Mouse (Mus musculus) spleen, adult 2 months (tissue): ENCODE results near the gene Ccdc69. TPM values are rescaled to one million over a fixed set of nuclear protein-coding genes. Genes with fewer than 3 reads are reported as not detected.

Experiments
- DNase-seq, 2 experiments: peaks; one replicate each; pipeline versions ENCODE4 v3.0.0 to v3.0.0-alpha.2; 2012 to 2021; ENCODE audit warnings: low spot score in 2 of 2, low read depth in 1 of 2
- H3K27ac ChIP-seq: fragments of 200-500 bp; 2 replicates; pipeline ENCODE4 v1.5.1; 2012; ENCODE audit warnings: low read length, inconsistent platforms; ENCODE audit not compliant: insufficient read depth
- H3K27me3 ChIP-seq: fragments of 200-500 bp; 2 replicates; pipeline ENCODE4 v1.6.1; 2012; ENCODE audit warnings: mild to moderate bottlenecking, moderate library complexity, low read length, inconsistent platforms; ENCODE audit not compliant: control insufficient read depth, insufficient read depth
- H3K36me3 ChIP-seq: fragments of 200-500 bp; 2 replicates; pipeline ENCODE4 v1.6.1; 2012; ENCODE audit warnings: mild to moderate bottlenecking, low read length, inconsistent platforms; ENCODE audit not compliant: control insufficient read depth, insufficient read depth
- H3K4me1 ChIP-seq: fragments of 200-500 bp; 2 replicates; pipeline ENCODE4 v1.6.1; 2011; ENCODE audit warnings: inconsistent platforms; ENCODE audit not compliant: control insufficient read depth, insufficient read depth, insufficient read length
- H3K4me3 ChIP-seq: fragments of 200-500 bp; 2 replicates; pipeline ENCODE4 v1.5.1; 2011; ENCODE audit warnings: mild to moderate bottlenecking, inconsistent platforms; ENCODE audit not compliant: insufficient read depth, insufficient read length; ENCODE audit errors: extremely low read depth
- CTCF ChIP-seq: fragments of 200-500 bp; IDR thresholded peaks from 2 replicates; pipeline ENCODE4 v1.5.1; 2011; ENCODE audit warnings: mild to moderate bottlenecking, inconsistent platforms; ENCODE audit not compliant: insufficient read depth, insufficient read length, insufficient replicate concordance; ENCODE audit errors: extremely low read depth
- POLR2A ChIP-seq: fragments of 200-500 bp; IDR thresholded peaks from 2 replicates; pipeline ENCODE4 v1.6.1; 2011; ENCODE audit warnings: low read depth, low read length, inconsistent platforms
- WGBS: fragments of 180-500 bp; shearing (Covaris S2); methylation state at CpG from one replicate; pipeline ENCODE4 v1.1.7; 2018; 5-methylcytosine and 5-hydroxymethylcytosine counted together
- polyA plus RNA-seq: library from polyadenylated mRNA; depleted of rRNA; stranded (reverse); fragments of >200 nt; gene quantifications from 2 replicates; pipeline ENCODE4 v1.2.3, GENCODE M21; 2012; rRNA removed

The Ccdc69 gene
- polyA plus RNA-seq: 8.9 and 10.6 TPM in 2 replicates

- H3K27ac ChIP-seq: peak within 1 kb of the TSS; percentile 92
- H3K4me1 ChIP-seq: peaks cover 30% of the 10 kb centered on the region
- TF ChIP-seq CTCF (no peak), POLR2A (peak; percentile 57)
- DNase-seq: peak in 1 of 2 experiments; percentile 66
- H3K36me3 ChIP-seq: no peaks in the 10 kb centered on the region
- peak within 1 kb of the TSS; percentile 90 for H3K4me3 ChIP-seq
- WGBS: under 1% methylated on average over 50 of the region's 50 CpGs
- no peaks in the 10 kb centered on the region for H3K27me3 ChIP-seq
Measured at GRCm38 (mm10) chr11:55077331-55078231, at the start of gene Ccdc69. TSS of gene Ccdc69 (minus strand) at chr11:55078131.

- WGBS: 81% methylated on average over 3 of the region's 3 CpGs
- no peak overlapping the region for H3K4me3 ChIP-seq
- no peak for DNase-seq
Measured at GRCm38 (mm10) chr11:55126663-55127062, 48.7 kb upstream of the Ccdc69 start.

GRCm38 (mm10) chr11:55121430-55121829 lies 43.5 kb upstream of the Ccdc69 start:
- Histone ChIP-seq H3K36me3 (no peaks in the 10 kb centered on the region), H3K4me3 (no peak overlapping the region), H3K27ac (peak overlapping the region; percentile 96), H3K4me1 (peaks cover 13% of the 10 kb centered on the region), H3K27me3 (no peaks in the 10 kb centered on the region)
- no peak for TF ChIP-seq POLR2A
- TF ChIP-seq CTCF: no peak
- no peak for DNase-seq
- WGBS: 70% methylated on average over 1 of the region's 1 CpGs

More at GRCm38 (mm10) chr11:55126663-55127062, 48.7 kb upstream of the Ccdc69 start:
- TF ChIP-seq POLR2A (no peak), CTCF (no peak)
- H3K4me1 ChIP-seq: peaks cover 13% of the 10 kb centered on the region
- H3K36me3 ChIP-seq: no peaks in the 10 kb centered on the region
- H3K27me3 ChIP-seq: no peaks in the 10 kb centered on the region
- H3K27ac ChIP-seq: no peak overlapping the region

GRCm38 (mm10) chr11:55120821-55121271 lies 42.9 kb upstream of the Ccdc69 start:
- Histone ChIP-seq H3K4me3 (peak overlapping the region; percentile 0; the same call in 1 of the 2 replicates), H3K36me3 (no peaks in the 10 kb centered on the region), H3K4me1 (peaks cover 13% of the 10 kb centered on the region), H3K27me3 (no peaks in the 10 kb centered on the region), H3K27ac (peak overlapping the region; percentile 96)
- peak; percentile 30 to 41 for DNase-seq
- 13% methylated on average over 8 of the region's 8 CpGs for WGBS
- no peak for TF ChIP-seq CTCF

- H3K4me3 ChIP-seq: no peak overlapping the region
- no peak for TF ChIP-seq POLR2A
- no peak for TF ChIP-seq CTCF
- no peaks in the 10 kb centered on the region for H3K27me3 ChIP-seq
- H3K27ac ChIP-seq: peak overlapping the region; percentile 96
- H3K36me3 ChIP-seq: no peaks in the 10 kb centered on the region
- peaks cover 13% of the 10 kb centered on the region for H3K4me1 ChIP-seq
- no peak for DNase-seq
Measured at GRCm38 (mm10) chr11:55120279-55120678, 42.3 kb upstream of the Ccdc69 start.

GRCm38 (mm10) chr11:55117031-55117430 lies 39.1 kb upstream of the Ccdc69 start:
- Histone ChIP-seq H3K4me1 (peaks cover 13% of the 10 kb centered on the region), H3K4me3 (no peak overlapping the region), H3K27ac (no peak overlapping the region), H3K27me3 (no peaks in the 10 kb centered on the region), H3K36me3 (no peaks in the 10 kb centered on the region)
- peak in 1 of 2 experiments; percentile 49 for DNase-seq
- WGBS: 31% methylated on average over 2 of the region's 2 CpGs
- no peak for TF ChIP-seq CTCF

- Histone ChIP-seq H3K27ac (no peak overlapping the region), H3K27me3 (no peaks in the 10 kb centered on the region), H3K36me3 (no peaks in the 10 kb centered on the region), H3K4me3 (no peak overlapping the region), H3K4me1 (peaks cover 6% of the 10 kb centered on the region; the same call in 1 of the 2 replicates)
- DNase-seq: no peak
- no peak for TF ChIP-seq POLR2A
- TF ChIP-seq CTCF: no peak
- 90% methylated on average over 3 of the region's 3 CpGs for WGBS
Measured at GRCm38 (mm10) chr11:55116004-55116403, 38.1 kb upstream of the Ccdc69 start.
